Mouse (Mus musculus): ENCODE results near the gene B3gnt2. TPM values are rescaled to one million over a fixed set of nuclear protein-coding genes. Genes with fewer than 3 reads are reported as not detected.

B3gnt2 gene
- total and polyA plus RNA-seq, 3 experiments = 36.8 to 66.4 TPM; not detected in 1

DNA sequence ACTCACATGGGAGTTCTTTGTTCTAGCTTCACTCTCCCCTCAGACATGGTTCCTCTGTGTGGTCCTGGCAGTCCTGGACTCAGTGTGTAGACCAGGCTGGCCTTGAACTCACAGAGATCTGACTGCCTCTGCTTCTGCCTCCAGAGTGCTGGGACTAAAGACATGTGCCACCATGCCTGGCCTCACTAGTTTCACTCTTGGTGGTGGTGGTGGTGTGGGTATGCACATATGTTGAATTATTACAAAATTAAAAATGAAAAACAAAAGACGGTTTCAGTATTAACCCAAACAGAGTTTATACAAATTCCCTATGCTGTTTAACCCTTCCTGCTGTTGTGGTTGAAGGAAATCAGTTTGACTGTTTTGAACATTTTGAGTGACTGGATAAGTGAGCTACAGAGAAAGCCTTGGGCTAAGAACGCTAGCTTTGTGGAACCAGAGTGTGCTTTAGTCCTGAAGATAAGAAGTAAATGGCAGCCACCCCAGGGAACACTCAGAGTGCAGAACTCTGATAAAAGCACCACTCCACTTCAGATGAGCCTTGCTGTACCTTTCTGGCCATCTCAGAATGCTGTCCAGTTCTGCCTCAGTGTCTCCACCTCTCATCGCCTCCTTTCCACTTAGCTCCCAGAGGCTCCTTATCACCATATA lies 16.0 kb upstream of the B3gnt2 start:
- Histone ChIP-seq H3K4me1 (ENCODE audit: control insufficient read depth in 1 of 2, insufficient read depth in 2 of 2, low read length in 2 of 2) (peaks cover 5 to 18% of the 10 kb centered on the region in 2 experiments), H3K4me3 (ENCODE audit: control insufficient read depth in 1 of 2, insufficient read depth in 1 of 2, low read depth in 2 of 2, low read length in 2 of 2) (peak overlapping the region; percentile 14 to 23), H3K9me3 (replicated peaks; ENCODE audit: insufficient read depth, low read length) (no peaks in the 10 kb centered on the region), H3K27me3 (ENCODE audit: control insufficient read depth in 1 of 2, insufficient read depth in 2 of 2, low read length in 2 of 2) (no peaks in the 10 kb centered on the region), H3K79me2 (ENCODE audit: control insufficient read depth, insufficient read depth, low read length, poor library complexity) (no peaks in the 10 kb centered on the region; the same call in 1 of the 2 replicates), H3K36me3 (ENCODE audit: control insufficient read depth in 1 of 2, insufficient read depth in 2 of 2, low read length in 2 of 2) (peaks cover 0 to 17% of the 10 kb centered on the region in 2 experiments; a peak in 2 of 4 replicates), H3K27ac (ENCODE audit: control insufficient read depth, low read depth, low read length) (peak overlapping the region; percentile 27), H3K9ac (ENCODE audit: control insufficient read depth, low read depth, low read length, poor library complexity, severe bottlenecking) (peak overlapping the region; percentile 25)
- DNase-seq (ENCODE audit: low read depth, low spot score) = peak; percentile 83
- TF ChIP-seq CHD2 (IDR thresholded peaks at IDR 0.05; ENCODE audit: low read length) (no peak), SIN3A (IDR thresholded peaks at IDR 0.05; ENCODE audit: low read length) (0 out of 2 replicates have a peak, but pooled peaks have one; percentile 29), NRF1 (IDR thresholded peaks at IDR 0.05; ENCODE audit: insufficient read depth, low read depth, low read length, poor library complexity, severe bottlenecking) (no peak), TAL1 (IDR thresholded peaks at IDR 0.05; ENCODE audit: low read length) (peak; percentile 47), TCF12 (IDR thresholded peaks at IDR 0.05; ENCODE audit: low read depth, low read length) (peak; percentile 85), RCOR1 (IDR thresholded peaks at IDR 0.05; ENCODE audit: low read depth, low read length) (peak; percentile 90), ZNF384 (IDR thresholded peaks at IDR 0.05; ENCODE audit: low read depth, low read length) (no peak), ZKSCAN1 (IDR thresholded peaks at IDR 0.05; ENCODE audit: low read depth, low read length) (no peak), USF1 (IDR thresholded peaks at IDR 0.05; ENCODE audit: low read depth, low read length) (no peak), MAX (IDR thresholded peaks at IDR 0.05; ENCODE audit: low read length) (no peak), CTCF (IDR thresholded peaks at IDR 0.05 in 2 of 3, conservative IDR thresholded peaks at IDR 0.05 in 1 of 3; ENCODE audit: control insufficient read depth in 1 of 3, insufficient read depth in 1 of 3, low read depth in 2 of 3, low read length in 3 of 3, poor library complexity in 1 of 3, severe bottlenecking in 1 of 3) (no peak), ELF1 (IDR thresholded peaks at IDR 0.05; ENCODE audit: low read depth, low read length) (0 out of 2 replicates have a peak, but pooled peaks have one; percentile 36), GABPA (IDR thresholded peaks at IDR 0.05; ENCODE audit: low read depth, low read length) (no peak), TBP (IDR thresholded peaks at IDR 0.05; ENCODE audit: low read depth, low read length) (peak; percentile 84), POLR2AphosphoS5 (IDR thresholded peaks at IDR 0.05; ENCODE audit: borderline replicate concordance, low read depth, low read length) (no peak), E2F4 (IDR thresholded peaks at IDR 0.05; ENCODE audit: borderline replicate concordance, low read depth, low read length) (no peak), MYB (IDR thresholded peaks at IDR 0.05; ENCODE audit: low read depth, low read length) (no peak), RAD21 (IDR thresholded peaks at IDR 0.05; ENCODE audit: low read depth, low read length) (no peak), EP300 (IDR thresholded peaks at IDR 0.05; ENCODE audit: low read depth in 1 of 2, low read length in 2 of 2) (peak; percentile 71 to 78), MAFK (IDR thresholded peaks at IDR 0.05; ENCODE audit: borderline replicate concordance, low read depth, low read length) (no peak), MEF2A (IDR thresholded peaks at IDR 0.05; ENCODE audit: extremely low read depth, insufficient replicate concordance, low read depth, low read length, poor library complexity, severe bottlenecking) (no peak), ZMIZ1 (IDR thresholded peaks at IDR 0.05; ENCODE audit: low read depth, low read length) (no peak), MYC (IDR thresholded peaks at IDR 0.05; ENCODE audit: low read depth, low read length) (no peak), SMC3 (IDR thresholded peaks at IDR 0.05; ENCODE audit: low read depth, low read length) (no peak), MXI1 (IDR thresholded peaks at IDR 0.05; ENCODE audit: low read depth, low read length) (no peak), ETS1 (IDR thresholded peaks at IDR 0.05; ENCODE audit: low read depth, low read length) (0 out of 2 replicates have a peak, but pooled peaks have one; percentile 45), KAT2A (conservative IDR thresholded peaks at IDR 0.05; ENCODE audit: low read depth, low read length) (no peak), JUND (IDR thresholded peaks at IDR 0.05; ENCODE audit: low read depth, low read length) (no peak), GATA1 (IDR thresholded peaks at IDR 0.05; ENCODE audit: low read depth, low read length) (peak; percentile 91), HCFC1 (IDR thresholded peaks at IDR 0.05; ENCODE audit: low read depth, low read length) (0 out of 2 replicates have a peak, but pooled peaks have one; percentile 11), POLR2AphosphoS2 (IDR thresholded peaks at IDR 0.05; ENCODE audit: low read length) (no peak), CHD1 (IDR thresholded peaks at IDR 0.05; ENCODE audit: low read depth, low read length) (no peak), MAZ (IDR thresholded peaks at IDR 0.05; ENCODE audit: low read depth, low read length) (no peak), NELFE (IDR thresholded peaks at IDR 0.05; ENCODE audit: low read depth, low read length) (no peak)
